Mouse (Mus musculus) lung, postnatal 0 days (tissue): ENCODE measurements around the gene Gbp5. TPM values are rescaled to one million over a fixed set of nuclear protein-coding genes. Genes with fewer than 3 reads are reported as not detected.

Source experiments
- ATAC-seq: fragments of 200-750 bp; cut with Nextera tagmentation; 2 replicates; pipeline ENCODE4 v1.8.0; 2017; ENCODE audit warnings: moderate library complexity
- DNase-seq: peaks from one replicate; pipeline ENCODE4 v3.0.0-alpha.2; 2016; ENCODE audit warnings: low spot score
- H3K27ac ChIP-seq: fragments of 300-500 bp; sonication (generic); 2 replicates; pipeline ENCODE4 v1.5.1; 2014; ENCODE audit warnings: antibody characterized with exemption, mild to moderate bottlenecking, low read length, mixed read lengths
- H3K27me3 ChIP-seq: fragments of 300-500 bp; sonication (generic); replicated peaks from 2 replicates; pipeline ENCODE4 v1.6.1; 2014; ENCODE audit warnings: low read length, mixed read lengths; ENCODE audit not compliant: insufficient read depth
- H3K36me3 ChIP-seq: fragments of 300-500 bp; sonication (generic); 2 replicates; pipeline ENCODE4 v1.6.1; 2014; ENCODE audit warnings: low read length, mixed read lengths; ENCODE audit not compliant: insufficient read depth
- H3K4me1 ChIP-seq: fragments of 300-500 bp; sonication (generic); 2 replicates; pipeline ENCODE4 v1.6.1; 2014; ENCODE audit warnings: antibody characterized with exemption, low read depth, low read length, mixed read lengths; ENCODE audit not compliant: insufficient read depth
- H3K4me2 ChIP-seq: fragments of 300-500 bp; sonication (generic); replicated peaks from 2 replicates; pipeline ENCODE4 v1.6.1; 2014; ENCODE audit warnings: low read depth, mild to moderate bottlenecking, low read length, moderate library complexity, mixed read lengths
- H3K4me3 ChIP-seq: fragments of 300-500 bp; sonication (generic); 2 replicates; pipeline ENCODE4 v1.5.1; 2014; ENCODE audit warnings: low read depth, low read length
- H3K9ac ChIP-seq: fragments of 300-500 bp; sonication (generic); replicated peaks from 2 replicates; pipeline ENCODE4 v1.6.1; 2014; ENCODE audit warnings: low read depth, mild to moderate bottlenecking
- H3K9me3 ChIP-seq: fragments of 300-500 bp; sonication (generic); 2 replicates; pipeline ENCODE4 v1.6.1; 2016; ENCODE audit warnings: low read length, mixed read lengths
- CTCF ChIP-seq: IDR thresholded peaks from 2 replicates; pipeline ENCODE4 v1.5.1; 2016; ENCODE audit warnings: antibody characterized with exemption, mild to moderate bottlenecking
- EP300 ChIP-seq: IDR thresholded peaks from 2 replicates; pipeline ENCODE4 v1.6.1; 2016; ENCODE audit warnings: antibody characterized with exemption, mild to moderate bottlenecking, control low read depth
- WGBS: fragments of 180-500 bp; shearing (Covaris S2); extraction: QIAGEN DNeasy Blood & Tissue Kit; methylation state at CpG from one replicate; pipeline ENCODE4 v1.1.7; 2014; 5-methylcytosine and 5-hydroxymethylcytosine counted together
- polyA plus RNA-seq: library from polyadenylated mRNA; unstranded; fragments of >200 nt; fragmentation: Nextera tagmentation; extraction: Ambion mirVana; gene quantifications from 2 replicates; pipeline ENCODE4 v1.2.1, GENCODE M21; 2015

The Gbp5 gene
- polyA plus RNA-seq: 0.27 and 0.44 TPM in 2 replicates

DNA sequence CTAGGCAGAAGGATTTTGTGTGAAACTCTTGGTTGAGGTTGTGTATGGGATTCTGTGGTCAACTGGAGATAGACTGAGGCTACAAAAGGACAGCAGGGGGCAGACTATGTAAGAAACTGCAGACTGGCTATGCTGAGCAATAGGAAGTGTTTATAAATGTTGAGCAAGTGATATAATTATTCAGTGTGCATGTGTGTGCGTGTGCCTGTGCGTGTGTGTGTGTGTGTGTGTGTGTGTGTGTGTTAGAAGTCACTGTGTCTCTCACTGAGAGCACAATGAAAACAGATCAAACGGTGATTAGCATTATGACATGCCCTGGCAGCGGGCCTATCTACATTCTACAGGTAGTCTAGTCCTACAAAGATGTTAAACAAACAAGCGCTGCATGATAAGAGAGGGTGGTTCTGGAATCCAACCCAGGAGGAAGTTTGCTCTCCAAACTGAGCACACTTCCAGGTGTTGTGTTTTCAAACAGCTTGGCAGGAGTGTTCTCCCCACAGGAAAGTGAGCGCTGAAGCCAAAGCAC is at the start of gene Gbp5:
Gene Gbp5 (plus strand): TSS at position 443 of the 526 bp plus-strand sequence.
- DNase-seq: peak; percentile 95
- WGBS: 16% methylated on average over 6 of the region's 6 CpGs
- no peak within 1 kb of the TSS for H3K4me2 ChIP-seq

DNA sequence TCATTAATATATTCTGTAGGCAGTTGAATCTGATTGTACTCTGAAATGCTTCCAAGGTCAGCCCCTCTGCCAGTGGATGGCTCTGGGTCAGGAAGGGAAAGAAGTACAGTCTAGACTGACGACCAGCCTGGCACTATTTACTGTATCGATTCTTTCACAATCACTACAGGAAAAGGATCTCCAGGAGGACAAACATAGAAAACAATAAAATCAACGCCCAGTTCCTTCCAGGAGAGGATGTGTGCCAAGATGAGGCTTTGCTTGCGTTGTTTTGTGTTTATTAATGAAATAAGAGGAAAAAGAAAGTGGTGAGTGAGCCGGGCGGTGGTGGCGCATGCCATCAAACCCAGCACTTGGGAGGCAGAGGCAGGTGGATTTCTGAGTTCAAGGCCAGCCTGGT is 39.6 kb upstream of the Gbp5 start:
- Histone ChIP-seq H3K4me2 (no peak overlapping the region), H3K27ac (no peak overlapping the region), H3K9ac (no peak overlapping the region), H3K4me1 (no peaks in the 10 kb centered on the region), H3K9me3 (no peaks in the 10 kb centered on the region), H3K36me3 (no peaks in the 10 kb centered on the region), H3K4me3 (no peak overlapping the region), H3K27me3 (no peaks in the 10 kb centered on the region)
- peak; percentile 59 for DNase-seq
- ATAC-seq: peak; percentile 67
- WGBS: 49% methylated on average over 7 of the region's 7 CpGs
- no peak for TF ChIP-seq CTCF
- TF ChIP-seq EP300: peak; percentile 89

More for the DNA sequence above, at the start of gene Gbp5:
- no peak within 1 kb of the TSS for H3K9ac ChIP-seq
- H3K36me3 ChIP-seq: no peaks in the 10 kb centered on the region
- no peak within 1 kb of the TSS for H3K27ac ChIP-seq
- no peaks in the 10 kb centered on the region for H3K27me3 ChIP-seq
- H3K4me1 ChIP-seq: no peaks in the 10 kb centered on the region
- no peaks in the 10 kb centered on the region for H3K9me3 ChIP-seq
- ATAC-seq: peak; percentile 91
- peak; percentile 86 for TF ChIP-seq CTCF
- peak; percentile 94 for TF ChIP-seq EP300
- H3K4me3 ChIP-seq: no peak within 1 kb of the TSS

DNA sequence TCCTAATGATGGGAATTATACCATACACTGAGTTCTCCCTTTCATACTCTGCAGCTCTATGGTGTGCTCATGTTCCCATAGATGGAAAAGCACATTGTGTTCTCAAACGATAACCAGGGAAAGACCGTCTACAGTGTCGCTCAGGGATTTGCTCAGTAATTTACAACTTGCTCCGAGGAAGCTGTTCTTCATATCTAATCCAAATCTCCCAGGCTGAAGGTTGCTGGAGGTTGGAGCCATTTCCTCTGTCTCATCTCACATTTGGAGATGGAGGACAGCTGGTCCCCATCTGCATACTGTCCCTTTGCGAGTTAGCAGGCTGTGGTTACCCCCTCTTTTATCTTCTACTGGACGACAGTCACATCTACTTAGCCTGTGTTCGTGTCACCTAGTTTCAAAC is 34.5 kb upstream of the Gbp5 start:
- Histone ChIP-seq H3K4me3 (no peak overlapping the region), H3K4me2 (no peak overlapping the region), H3K4me1 (no peaks in the 10 kb centered on the region), H3K9ac (no peak overlapping the region), H3K27ac (no peak overlapping the region), H3K36me3 (no peaks in the 10 kb centered on the region), H3K27me3 (no peaks in the 10 kb centered on the region), H3K9me3 (no peaks in the 10 kb centered on the region)
- TF ChIP-seq CTCF: no peak
- no peak for TF ChIP-seq EP300
- DNase-seq (no peak), ATAC-seq (peak; percentile 23; the same call in 1 of the 2 replicates)
- 55% methylated on average over 7 of the region's 7 CpGs for WGBS

DNA sequence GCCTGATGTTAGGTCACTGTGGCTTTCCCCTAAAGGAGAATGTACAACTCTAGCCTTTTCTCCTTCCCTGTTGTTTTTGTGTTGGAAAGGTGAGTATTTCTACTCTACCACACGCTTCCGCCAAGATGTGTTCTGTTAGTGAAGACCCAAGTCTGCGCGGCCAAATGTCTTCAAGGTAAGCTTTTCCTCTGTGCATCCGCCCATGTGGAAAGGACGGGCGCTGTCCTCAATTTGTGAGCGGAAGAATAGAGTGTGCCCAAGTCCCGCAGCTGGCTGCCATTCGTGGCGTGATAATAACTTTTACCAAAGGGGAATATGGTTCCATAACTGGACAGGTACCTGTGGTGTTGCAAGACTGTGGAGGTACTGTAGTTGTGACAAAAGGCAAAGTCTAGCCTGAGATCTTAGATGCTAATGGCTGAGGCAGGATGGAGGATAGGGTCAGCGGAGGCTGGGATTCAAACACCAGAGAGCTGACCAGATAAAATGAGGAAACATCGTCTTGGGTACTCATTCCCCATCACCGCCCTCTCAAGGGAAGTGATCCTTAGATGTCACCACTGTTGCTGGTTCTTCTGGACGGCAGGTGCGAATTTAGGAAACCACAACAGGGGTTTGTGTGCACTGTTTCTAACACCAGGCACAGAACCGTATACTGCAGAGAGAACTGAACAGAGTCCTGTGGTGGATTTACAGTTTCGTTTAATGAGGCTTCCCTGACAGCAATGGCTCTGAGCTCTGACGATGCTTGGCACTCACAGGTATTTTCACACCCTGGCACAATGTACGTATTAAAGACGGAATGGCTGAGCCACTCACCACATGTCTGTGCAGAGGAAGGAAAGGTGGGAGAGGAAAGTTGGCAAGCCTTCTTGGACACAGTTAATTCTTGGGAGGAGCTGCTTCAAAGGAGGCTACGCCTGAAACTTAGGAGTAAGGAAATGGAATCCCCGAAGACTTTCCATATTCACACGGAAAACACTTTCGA is 30.7 kb upstream of the Gbp5 start:
- WGBS: 83% methylated on average over 25 of the region's 25 CpGs
- no peak overlapping the region for H3K4me2 ChIP-seq
- H3K4me1 ChIP-seq: no peaks in the 10 kb centered on the region
- H3K4me3 ChIP-seq: no peak overlapping the region
- TF ChIP-seq EP300 (0 out of 2 replicates have a peak, but pooled peaks have one; percentile 13), CTCF (no peak)
- no peak overlapping the region for H3K27ac ChIP-seq
- H3K36me3 ChIP-seq: no peaks in the 10 kb centered on the region
- DNase-seq: peak; percentile 34
- peak; percentile 53; the same call in 1 of the 2 replicates for ATAC-seq
- no peaks in the 10 kb centered on the region for H3K27me3 ChIP-seq
- no peaks in the 10 kb centered on the region for H3K9me3 ChIP-seq
- H3K9ac ChIP-seq: no peak overlapping the region

DNA sequence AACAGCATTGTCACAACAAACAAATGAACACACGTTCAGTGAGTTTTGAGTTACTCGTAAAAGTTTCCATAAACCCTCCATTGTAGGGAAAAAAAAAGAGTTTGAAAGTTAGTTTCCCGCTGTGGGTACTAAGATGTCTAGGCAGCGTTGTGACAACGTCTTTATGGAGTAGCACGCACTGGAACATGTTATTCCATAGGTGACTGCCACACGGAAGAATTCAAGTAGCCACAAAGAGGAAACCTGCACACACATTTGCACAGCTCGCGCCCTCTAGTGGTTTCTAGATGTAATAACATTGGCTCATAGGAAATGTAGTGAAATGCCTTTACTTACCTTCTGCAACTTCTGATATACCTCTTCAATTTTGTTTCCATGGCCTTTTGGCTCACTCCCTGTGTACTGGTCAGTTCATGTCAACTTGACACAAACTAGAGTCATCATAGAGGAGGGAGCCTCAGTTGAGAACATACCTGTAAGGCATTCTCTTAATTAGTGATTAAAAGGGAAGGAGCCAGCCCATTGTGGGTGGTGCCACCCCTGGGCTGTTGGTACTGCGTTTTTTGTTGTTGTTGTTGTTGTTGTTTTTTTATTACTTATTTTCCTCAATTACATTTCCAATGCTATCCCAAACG is 19.3 kb upstream of the Gbp5 start:
- H3K27ac ChIP-seq: no peak overlapping the region
- H3K36me3 ChIP-seq: no peaks in the 10 kb centered on the region
- no peak overlapping the region for H3K9ac ChIP-seq
- no peaks in the 10 kb centered on the region for H3K4me1 ChIP-seq
- DNase-seq: peak; percentile 81
- TF ChIP-seq CTCF (peak; percentile 89), EP300 (no peak)
- H3K4me2 ChIP-seq: no peak overlapping the region
- H3K9me3 ChIP-seq: no peaks in the 10 kb centered on the region
- ATAC-seq: no peak
- 14% methylated on average over 11 of the region's 11 CpGs for WGBS
- no peaks in the 10 kb centered on the region for H3K27me3 ChIP-seq
- no peak overlapping the region for H3K4me3 ChIP-seq

DNA sequence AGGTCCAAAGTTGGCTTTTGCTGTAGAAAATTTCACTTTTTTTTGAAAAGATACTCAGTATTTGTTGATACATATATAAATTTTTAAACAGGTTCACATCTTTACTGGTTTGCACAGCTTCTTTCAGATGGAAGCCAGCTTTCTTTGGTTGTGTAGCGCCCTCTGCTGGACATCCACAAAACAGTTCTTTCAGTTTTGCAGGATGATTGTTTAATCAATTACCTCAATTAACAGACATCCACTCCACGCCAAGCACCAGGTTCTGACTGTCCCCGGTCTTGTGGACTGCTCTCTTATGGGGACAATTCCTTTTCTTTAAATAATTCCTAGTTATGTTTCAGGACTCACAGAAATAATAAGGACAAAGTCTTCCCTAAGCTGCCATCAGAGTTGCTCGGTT is 17.9 kb upstream of the Gbp5 start:
- H3K4me1 ChIP-seq: no peaks in the 10 kb centered on the region
- no peaks in the 10 kb centered on the region for H3K36me3 ChIP-seq
- no peak overlapping the region for H3K9ac ChIP-seq
- no peaks in the 10 kb centered on the region for H3K27me3 ChIP-seq
- TF ChIP-seq CTCF: peak; percentile 84
- no peak for TF ChIP-seq EP300
- no peak overlapping the region for H3K4me3 ChIP-seq
- peak; percentile 68 for DNase-seq
- no peak overlapping the region for H3K27ac ChIP-seq
- no peak for ATAC-seq
- H3K9me3 ChIP-seq: no peaks in the 10 kb centered on the region
- H3K4me2 ChIP-seq: no peak overlapping the region
- WGBS: 18% methylated on average over 4 of the region's 4 CpGs
